Mouse (Mus musculus): ENCODE data around the gene Rasgrf1. TPM values are rescaled to one million over a fixed set of nuclear protein-coding genes. Genes with fewer than 3 reads are reported as not detected.
A peak's percentile ranks its signal among the peaks of the same experiment; 100 is the strongest.

Gene Rasgrf1
- total and polyA plus RNA-seq, 2 experiments from 2014 or later, result 28.3 to 53.4 TPM

GRCm38 (mm10) chr9:89958959-89959358, 49.3 kb downstream of the Rasgrf1 start:
- Histone ChIP-seq H3K27me3 (ENCODE audit: insufficient read depth, low read length) (no peaks in the 10 kb centered on the region), H3K9me3 (ENCODE audit: low read length) (no peaks in the 10 kb centered on the region), H3K9ac (replicated peaks; ENCODE audit: low read length) (no peak overlapping the region), H3K4me3 (ENCODE audit: low read length) (no peak overlapping the region), H3K36me3 (ENCODE audit: insufficient read depth, low read length) (no peaks in the 10 kb centered on the region), H3K4me2 (ENCODE audit: low read depth, low read length) (no peak overlapping the region), H3K27ac (no peak overlapping the region), H3K4me1 (ENCODE audit: insufficient read depth, low read length) (no peaks in the 10 kb centered on the region)
- TF ChIP-seq CTCF (IDR thresholded peaks at IDR 0.05; ENCODE audit: low read depth), result no peak
- WGBS, result 77% methylated on average over 2 of the region's 2 CpGs
- ATAC-seq (no peak), DNase-seq (ENCODE audit: low spot score) (no peak)

GRCm38 (mm10) chr9:89964091-89964490, 54.4 kb downstream of the Rasgrf1 start:
- no peaks in the 10 kb centered on the region for H3K9me3 ChIP-seq (ENCODE audit: low read length)
- no peak overlapping the region for H3K9ac ChIP-seq (replicated peaks; ENCODE audit: low read length)
- no peak for TF ChIP-seq CTCF (IDR thresholded peaks at IDR 0.05; ENCODE audit: low read depth)
- ATAC-seq (no peak), DNase-seq (ENCODE audit: low spot score) (no peak)
- no peak overlapping the region for H3K4me2 ChIP-seq (ENCODE audit: low read depth, low read length)
- H3K4me3 ChIP-seq (ENCODE audit: low read length), result no peak overlapping the region
- no peaks in the 10 kb centered on the region for H3K27me3 ChIP-seq (ENCODE audit: insufficient read depth, low read length)
- no peak overlapping the region for H3K27ac ChIP-seq
- WGBS, result 74% methylated on average over 4 of the region's 4 CpGs
- H3K36me3 ChIP-seq (ENCODE audit: insufficient read depth, low read length), result no peaks in the 10 kb centered on the region
- no peaks in the 10 kb centered on the region for H3K4me1 ChIP-seq (ENCODE audit: insufficient read depth, low read length)

GRCm38 (mm10) chr9:89967716-89968115, 58.0 kb downstream of the Rasgrf1 start:
- TF ChIP-seq CTCF (IDR thresholded peaks at IDR 0.05; ENCODE audit: low read depth), result no peak
- H3K4me2 ChIP-seq (ENCODE audit: low read depth, low read length), result no peak overlapping the region

GRCm38 (mm10) chr9:89968836-89969450, 59.2 kb downstream of the Rasgrf1 start:
- TF ChIP-seq CTCF (IDR thresholded peaks at IDR 0.05; ENCODE audit: low read depth), result peak; percentile 59
- no peak for ATAC-seq
- Histone ChIP-seq H3K9me3 (ENCODE audit: low read length) (no peaks in the 10 kb centered on the region), H3K36me3 (ENCODE audit: insufficient read depth, low read length) (no peaks in the 10 kb centered on the region), H3K4me3 (ENCODE audit: low read length) (no peak overlapping the region), H3K27me3 (ENCODE audit: insufficient read depth, low read length) (no peaks in the 10 kb centered on the region), H3K9ac (replicated peaks; ENCODE audit: low read length) (no peak overlapping the region), H3K27ac (no peak overlapping the region), H3K4me1 (ENCODE audit: insufficient read depth, low read length) (no peaks in the 10 kb centered on the region), H3K4me2 (ENCODE audit: low read depth, low read length) (no peak overlapping the region)
- no peak for DNase-seq (ENCODE audit: low spot score)
- whole genome bisulfite sequencing, result 80% methylated on average over 6 of the region's 6 CpGs

More at GRCm38 (mm10) chr9:89967716-89968115, 58.0 kb downstream of the Rasgrf1 start:
- no peak overlapping the region for H3K27ac ChIP-seq
- ATAC-seq (no peak), DNase-seq (ENCODE audit: low spot score) (no peak)
- 90% methylated on average over 4 of the region's 4 CpGs for WGBS
- H3K4me1 ChIP-seq (ENCODE audit: insufficient read depth, low read length), result no peaks in the 10 kb centered on the region
- H3K9me3 ChIP-seq (ENCODE audit: low read length), result no peaks in the 10 kb centered on the region
- no peak overlapping the region for H3K4me3 ChIP-seq (ENCODE audit: low read length)
- no peaks in the 10 kb centered on the region for H3K36me3 ChIP-seq (ENCODE audit: insufficient read depth, low read length)
- H3K27me3 ChIP-seq (ENCODE audit: insufficient read depth, low read length), result no peaks in the 10 kb centered on the region
- H3K9ac ChIP-seq (replicated peaks; ENCODE audit: low read length), result no peak overlapping the region

- Histone ChIP-seq H3K4me3 (ENCODE audit: low read length) (no peak overlapping the region), H3K9ac (replicated peaks; ENCODE audit: low read length) (no peak overlapping the region), H3K36me3 (ENCODE audit: insufficient read depth, low read length) (no peaks in the 10 kb centered on the region), H3K27ac (no peak overlapping the region), H3K27me3 (ENCODE audit: insufficient read depth, low read length) (no peaks in the 10 kb centered on the region), H3K4me2 (ENCODE audit: low read depth, low read length) (no peak overlapping the region), H3K4me1 (ENCODE audit: insufficient read depth, low read length) (no peaks in the 10 kb centered on the region), H3K9me3 (ENCODE audit: low read length) (no peaks in the 10 kb centered on the region)
- DNase-seq (ENCODE audit: low spot score), result no peak
- ATAC-seq, result no peak
- no peak for TF ChIP-seq CTCF (IDR thresholded peaks at IDR 0.05; ENCODE audit: low read depth)
- 93% methylated on average over 10 of the region's 10 CpGs for WGBS
Measured at GRCm38 (mm10) chr9:89970271-89970670, 60.6 kb downstream of the Rasgrf1 start.

GRCm38 (mm10) chr9:89970886-89971486, 61.3 kb downstream of the Rasgrf1 start:
- no peak for TF ChIP-seq CTCF (IDR thresholded peaks at IDR 0.05; ENCODE audit: low read depth)
- Histone ChIP-seq H3K27me3 (ENCODE audit: insufficient read depth, low read length) (no peaks in the 10 kb centered on the region), H3K27ac (no peak overlapping the region), H3K9ac (replicated peaks; ENCODE audit: low read length) (no peak overlapping the region), H3K4me2 (ENCODE audit: low read depth, low read length) (no peak overlapping the region), H3K36me3 (ENCODE audit: insufficient read depth, low read length) (no peaks in the 10 kb centered on the region), H3K4me1 (ENCODE audit: insufficient read depth, low read length) (no peaks in the 10 kb centered on the region), H3K4me3 (ENCODE audit: low read length) (no peak overlapping the region), H3K9me3 (ENCODE audit: low read length) (no peaks in the 10 kb centered on the region)
- 90% methylated on average over 11 of the region's 11 CpGs for WGBS
- ATAC-seq (no peak), DNase-seq (ENCODE audit: low spot score) (no peak)

GRCm38 (mm10) chr9:89972321-89972720, 62.6 kb downstream of the Rasgrf1 start:
- Histone ChIP-seq H3K4me1 (ENCODE audit: insufficient read depth, low read length) (no peaks in the 10 kb centered on the region), H3K36me3 (ENCODE audit: insufficient read depth, low read length) (no peaks in the 10 kb centered on the region), H3K4me2 (ENCODE audit: low read depth, low read length) (no peak overlapping the region), H3K27ac (no peak overlapping the region), H3K27me3 (ENCODE audit: insufficient read depth, low read length) (no peaks in the 10 kb centered on the region), H3K9ac (replicated peaks; ENCODE audit: low read length) (no peak overlapping the region), H3K4me3 (ENCODE audit: low read length) (no peak overlapping the region), H3K9me3 (ENCODE audit: low read length) (no peaks in the 10 kb centered on the region)
- WGBS, result 49% methylated on average over 3 of the region's 3 CpGs
- ATAC-seq, result no peak
- no peak for TF ChIP-seq CTCF (IDR thresholded peaks at IDR 0.05; ENCODE audit: low read depth)
- no peak for DNase-seq (ENCODE audit: low spot score)
